Mouse (Mus musculus): ENCODE results near the gene Golga7b. TPM values are rescaled to one million over a fixed set of nuclear protein-coding genes. Genes with fewer than 3 reads are reported as not detected.

Golga7b gene
- polyA plus RNA-seq (2016; fragmentation: Nextera tagmentation; extraction: Ambion mirVana) = 0.59 and 1.0 TPM in 2 replicates

DNA sequence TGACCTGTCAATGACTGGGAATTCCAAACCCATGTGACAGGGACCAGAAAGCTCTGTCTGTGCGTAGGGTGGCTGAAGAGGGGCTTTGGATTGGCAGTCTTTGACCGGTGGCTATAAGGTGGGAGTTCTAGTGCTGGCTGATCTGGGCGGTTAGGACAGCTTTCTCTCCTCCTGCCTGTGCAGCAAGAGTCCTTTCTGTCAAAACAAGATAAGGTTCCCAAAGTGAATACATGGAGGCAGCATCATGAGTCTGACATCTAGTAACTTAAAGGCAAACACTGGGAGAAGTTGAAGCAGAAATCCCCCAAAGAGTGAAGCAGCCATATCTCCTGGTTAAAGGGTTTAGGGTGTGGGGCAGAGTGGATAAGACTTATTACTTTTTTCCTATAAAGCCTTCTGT lies at the start of gene Golga7b:
Gene Golga7b (plus strand): TSS at position 56 of the 400 bp plus-strand sequence.
- 91% methylated on average over 3 of the region's 3 CpGs for WGBS

DNA sequence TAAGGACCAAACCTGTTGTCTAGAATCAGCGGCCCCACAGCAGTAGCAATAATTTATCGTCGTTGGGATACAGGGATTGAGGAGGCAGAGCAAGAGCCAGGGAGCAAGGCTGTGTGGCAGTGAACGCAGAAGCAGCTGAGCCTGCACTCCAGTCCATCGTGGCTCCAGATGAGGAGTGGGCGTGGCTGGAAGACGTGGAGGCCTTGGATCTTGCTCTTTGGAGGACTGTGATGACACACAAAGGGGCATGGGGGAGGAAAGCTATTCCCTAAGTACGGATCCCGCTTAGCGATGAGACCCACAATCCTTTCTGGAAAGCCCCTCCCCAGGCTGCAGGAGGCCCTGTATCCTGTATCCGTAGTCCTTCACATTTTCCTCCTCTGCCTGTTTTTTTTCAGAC lies 49.3 kb upstream of the Golga7b start:
- 59% methylated on average over 11 of the region's 11 CpGs for WGBS
- Histone ChIP-seq H3K9me3 (no peaks in the 10 kb centered on the region), H3K36me3 (replicated peaks) (no peaks in the 10 kb centered on the region), H3K4me3 (no peak overlapping the region), H3K27ac (no peak overlapping the region), H3K4me1 (peaks cover 34% of the 10 kb centered on the region), H3K27me3 (ENCODE audit: poor library complexity, severe bottlenecking) (peaks cover 57% of the 10 kb centered on the region)
- DNase-seq (ENCODE audit: extremely low spot score, low spot score) = no peak

More for the DNA sequence above, at the start of gene Golga7b:
- Histone ChIP-seq H3K4me1 (peaks cover 2% of the 10 kb centered on the region; the same call in 1 of the 2 replicates), H3K27ac (no peak within 1 kb of the TSS), H3K4me3 (no peak within 1 kb of the TSS), H3K36me3 (replicated peaks) (no peaks in the 10 kb centered on the region), H3K9me3 (no peaks in the 10 kb centered on the region), H3K27me3 (ENCODE audit: poor library complexity, severe bottlenecking) (no peaks in the 10 kb centered on the region)
- no peak for DNase-seq (ENCODE audit: extremely low spot score, low spot score)

DNA sequence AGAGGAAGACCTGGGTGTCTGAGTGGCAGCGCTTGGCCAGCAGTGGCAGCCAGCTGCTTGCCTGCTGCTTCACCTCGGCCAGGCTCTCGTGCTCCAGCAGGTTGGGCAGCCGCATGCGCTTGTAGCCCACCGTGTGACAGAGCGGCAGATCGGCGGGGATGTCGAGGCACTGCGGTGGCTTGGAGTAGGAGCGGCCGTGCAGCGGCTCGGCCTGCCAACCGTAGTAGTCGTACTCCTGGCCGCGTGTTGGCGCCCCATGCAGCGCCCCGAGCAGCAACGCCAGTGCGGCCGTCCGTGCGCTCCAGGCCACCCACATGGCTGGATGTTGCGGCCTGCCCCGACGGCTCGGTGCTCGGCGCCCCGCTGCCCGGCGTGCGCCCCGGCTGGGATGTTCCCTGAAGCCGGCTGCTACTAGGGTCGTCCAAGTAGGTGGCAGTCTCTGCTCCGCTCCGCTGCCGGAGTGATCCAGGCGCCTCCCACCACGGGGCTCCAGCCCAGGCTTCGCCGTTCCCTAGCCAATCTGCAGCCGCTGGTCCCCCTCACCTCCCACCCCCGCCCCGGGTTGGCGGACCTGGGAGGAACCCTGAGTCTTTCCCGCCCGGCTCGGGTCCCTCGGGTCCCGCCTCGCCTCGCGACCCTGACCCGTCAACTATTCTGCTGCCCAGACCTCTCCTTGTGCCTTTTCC lies 45.5 kb upstream of the Golga7b start, which contains the start of gene Sfrp5:
Gene Sfrp5 (minus strand): TSS at position 557 of the 686 bp plus-strand sequence.
- Histone ChIP-seq H3K9me3 (no peaks in the 10 kb centered on the region), H3K36me3 (replicated peaks) (no peaks in the 10 kb centered on the region), H3K4me3 (peak within 1 kb of the TSS; percentile 39), H3K4me1 (peaks cover 29% of the 10 kb centered on the region), H3K27me3 (ENCODE audit: poor library complexity, severe bottlenecking) (peaks cover 80% of the 10 kb centered on the region), H3K27ac (no peak within 1 kb of the TSS)
- under 1% methylated on average over 60 of the region's 60 CpGs for whole genome bisulfite sequencing
- peak; percentile 26 for DNase-seq (ENCODE audit: extremely low spot score, low spot score)

DNA sequence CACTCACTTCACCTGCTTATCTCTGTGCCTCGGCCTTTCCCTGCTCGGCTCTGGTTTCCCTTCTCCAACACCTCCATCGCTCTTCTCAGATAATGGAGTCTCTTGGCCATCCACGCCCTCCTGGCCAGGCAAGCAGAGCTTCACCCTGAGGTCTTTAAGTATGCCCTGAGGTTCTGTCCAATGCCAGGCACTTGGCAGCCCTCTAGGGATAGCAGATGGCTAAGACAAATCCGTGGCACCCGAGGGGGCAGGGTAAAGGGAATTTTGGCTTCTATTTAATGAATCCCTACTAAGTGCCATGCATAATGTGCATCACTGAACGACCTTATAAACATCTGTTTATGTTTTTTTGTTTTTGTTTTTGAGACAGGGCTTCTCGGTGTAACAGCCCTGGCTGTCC lies 44.9 kb upstream of the Golga7b start:
- Histone ChIP-seq H3K27ac (no peak overlapping the region), H3K9me3 (no peaks in the 10 kb centered on the region), H3K4me1 (peaks cover 29% of the 10 kb centered on the region), H3K27me3 (ENCODE audit: poor library complexity, severe bottlenecking) (peaks cover 77% of the 10 kb centered on the region), H3K36me3 (replicated peaks) (no peaks in the 10 kb centered on the region), H3K4me3 (peak overlapping the region; percentile 39; the same call in 1 of the 2 replicates)
- WGBS = 42% methylated on average over 8 of the region's 8 CpGs
- no peak for DNase-seq (ENCODE audit: extremely low spot score, low spot score)

DNA sequence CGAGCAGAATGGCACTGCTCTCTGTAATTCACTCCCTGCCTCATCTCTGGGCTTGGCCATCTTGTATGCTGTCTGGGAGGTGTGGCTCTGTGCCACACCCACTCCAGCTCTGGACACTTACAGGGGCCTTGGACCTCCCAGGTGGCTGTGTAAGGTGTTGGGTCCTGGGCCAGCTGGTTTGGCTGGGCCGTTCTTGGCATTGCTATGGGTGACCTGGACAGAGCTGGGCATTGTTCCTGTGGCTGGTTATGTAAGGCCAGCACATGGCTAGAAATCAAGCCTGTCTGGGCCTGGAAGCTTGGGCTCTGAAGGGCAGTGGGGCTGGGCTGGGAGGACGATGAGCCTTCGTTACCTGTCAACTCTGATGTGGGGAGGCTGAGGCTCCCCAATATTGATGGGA lies 43.1 kb upstream of the Golga7b start:
- Histone ChIP-seq H3K27ac (no peak overlapping the region), H3K9me3 (no peaks in the 10 kb centered on the region), H3K27me3 (ENCODE audit: poor library complexity, severe bottlenecking) (peaks cover 61% of the 10 kb centered on the region), H3K4me1 (peaks cover 24% of the 10 kb centered on the region), H3K36me3 (replicated peaks) (no peaks in the 10 kb centered on the region), H3K4me3 (no peak overlapping the region)
- no peak for DNase-seq (ENCODE audit: extremely low spot score, low spot score)
- 86% methylated on average over 4 of the region's 4 CpGs for WGBS

DNA sequence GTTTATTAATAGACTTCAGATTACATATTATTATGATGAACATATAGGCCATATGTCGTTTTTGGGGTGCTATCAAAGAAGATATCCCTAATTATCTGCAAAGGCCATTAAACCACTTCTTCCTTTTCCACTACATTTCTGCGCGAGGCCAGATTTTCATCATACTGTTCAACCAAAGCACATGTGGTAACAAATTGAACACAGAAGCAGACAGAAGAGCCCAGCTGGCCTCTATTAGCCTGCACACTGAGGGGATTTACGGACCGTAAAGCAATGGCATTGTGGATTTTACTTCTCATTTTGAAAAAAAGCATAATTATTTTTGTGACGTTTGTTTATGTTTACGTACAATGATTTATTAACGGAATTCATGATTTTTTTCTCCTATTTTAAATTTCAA lies 42.2 kb upstream of the Golga7b start:
- Histone ChIP-seq H3K4me1 (peaks cover 29% of the 10 kb centered on the region), H3K9me3 (no peaks in the 10 kb centered on the region), H3K4me3 (no peak overlapping the region), H3K27ac (no peak overlapping the region), H3K36me3 (replicated peaks) (no peaks in the 10 kb centered on the region), H3K27me3 (ENCODE audit: poor library complexity, severe bottlenecking) (peaks cover 52% of the 10 kb centered on the region)
- 72% methylated on average over 8 of the region's 8 CpGs for WGBS
- no peak for DNase-seq (ENCODE audit: extremely low spot score, low spot score)

DNA sequence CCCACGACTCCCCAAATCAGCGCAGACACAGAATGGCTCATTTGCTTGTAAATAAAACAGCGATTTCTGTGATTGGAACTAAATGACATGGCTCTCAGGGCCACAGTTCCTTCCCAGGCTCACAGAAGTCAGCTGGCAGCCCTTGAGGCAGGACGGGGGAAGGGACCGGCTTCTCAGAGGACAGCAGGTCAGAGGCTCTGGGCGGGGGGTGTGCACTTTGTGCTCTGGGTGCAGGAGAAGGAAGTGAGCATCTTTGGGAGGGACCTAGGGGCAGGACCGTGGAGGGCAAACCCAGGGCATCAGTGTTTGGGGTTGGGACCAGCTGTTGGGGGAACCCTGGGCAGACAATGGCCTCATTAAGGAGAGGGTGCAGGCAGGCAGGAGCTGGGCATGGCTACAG lies 37.9 kb upstream of the Golga7b start:
- no peaks in the 10 kb centered on the region for H3K9me3 ChIP-seq
- H3K4me1 ChIP-seq = peaks cover 31% of the 10 kb centered on the region
- no peak overlapping the region for H3K27ac ChIP-seq
- H3K4me3 ChIP-seq = no peak overlapping the region
- no peaks in the 10 kb centered on the region for H3K36me3 ChIP-seq (replicated peaks)
- no peak for DNase-seq (ENCODE audit: extremely low spot score, low spot score)
- peaks cover 9% of the 10 kb centered on the region for H3K27me3 ChIP-seq (ENCODE audit: poor library complexity, severe bottlenecking)
- 60% methylated on average over 7 of the region's 7 CpGs for WGBS

DNA sequence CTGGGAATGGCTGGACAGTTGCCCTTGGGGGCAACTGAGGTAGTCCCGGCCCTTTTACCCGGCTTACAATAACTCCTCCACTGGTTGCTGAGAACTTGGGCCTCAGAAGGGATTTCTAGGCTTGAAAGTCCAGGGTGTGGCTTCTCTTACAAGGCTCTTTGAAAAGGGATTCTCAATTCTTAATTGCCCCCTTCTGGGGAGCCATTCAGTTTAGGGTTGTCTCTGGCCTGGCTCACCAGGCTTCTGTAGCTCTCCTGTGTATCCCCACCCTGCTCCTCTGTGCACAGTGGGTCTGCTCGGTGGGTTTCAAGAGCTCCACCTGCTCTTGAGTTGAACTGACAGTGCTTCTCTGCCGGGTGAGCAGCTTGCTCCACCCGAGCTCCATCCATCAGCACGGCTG lies 37.4 kb upstream of the Golga7b start:
- Histone ChIP-seq H3K27ac (no peak overlapping the region), H3K27me3 (ENCODE audit: poor library complexity, severe bottlenecking) (peaks cover 6% of the 10 kb centered on the region; the same call in 1 of the 2 replicates), H3K4me3 (no peak overlapping the region), H3K9me3 (no peaks in the 10 kb centered on the region), H3K36me3 (replicated peaks) (no peaks in the 10 kb centered on the region), H3K4me1 (peaks cover 31% of the 10 kb centered on the region)
- no peak for DNase-seq (ENCODE audit: extremely low spot score, low spot score)
- WGBS = 69% methylated on average over 6 of the region's 6 CpGs

DNA sequence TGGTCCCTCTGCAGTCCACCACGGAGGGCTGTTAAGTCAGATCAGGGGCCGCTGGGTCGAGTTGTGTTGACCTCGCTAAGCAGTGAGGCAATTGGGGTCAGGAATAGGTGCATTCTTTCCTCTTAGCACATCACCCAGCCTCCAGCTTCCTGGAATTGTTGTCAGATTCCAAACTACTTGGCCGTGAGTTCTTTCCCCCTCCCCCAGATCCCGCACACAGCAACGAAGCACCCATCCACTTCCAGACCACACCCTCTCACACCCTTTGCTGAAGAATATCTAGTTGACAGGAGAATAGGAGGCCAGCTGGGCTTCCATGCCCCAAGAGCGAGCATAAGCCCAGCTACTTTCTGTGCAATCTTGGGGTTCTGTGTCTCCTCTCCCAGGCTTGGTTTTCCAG lies 35.4 kb upstream of the Golga7b start:
- no peak for DNase-seq (ENCODE audit: extremely low spot score, low spot score)
- Histone ChIP-seq H3K4me3 (no peak overlapping the region), H3K4me1 (peaks cover 35% of the 10 kb centered on the region), H3K27me3 (ENCODE audit: poor library complexity, severe bottlenecking) (peaks cover 4% of the 10 kb centered on the region; the same call in 1 of the 2 replicates), H3K36me3 (replicated peaks) (no peaks in the 10 kb centered on the region), H3K27ac (no peak overlapping the region), H3K9me3 (no peaks in the 10 kb centered on the region)
- 58% methylated on average over 8 of the region's 8 CpGs for WGBS

DNA sequence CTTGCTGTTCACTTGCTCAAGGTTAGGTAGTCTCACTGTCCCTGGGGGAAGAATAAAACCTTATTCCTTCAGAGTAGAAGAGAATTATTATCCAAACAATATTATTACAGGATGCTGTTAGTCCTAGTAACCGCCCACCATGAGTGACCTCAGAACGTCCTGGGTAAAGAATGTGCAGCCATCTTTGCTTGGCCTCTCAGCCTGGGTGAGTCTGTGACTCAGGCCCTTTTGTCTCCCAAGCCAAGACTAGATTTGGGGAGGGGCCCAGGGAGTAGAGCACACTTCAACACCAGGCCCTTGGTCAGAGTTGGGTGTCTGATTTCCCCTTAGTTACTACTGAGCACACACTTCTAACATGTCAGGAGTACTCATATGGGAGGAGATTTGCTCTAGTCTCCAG lies 32.8 kb upstream of the Golga7b start:
- Histone ChIP-seq H3K27me3 (ENCODE audit: poor library complexity, severe bottlenecking) (peaks cover 4% of the 10 kb centered on the region; the same call in 1 of the 2 replicates), H3K4me3 (no peak overlapping the region), H3K36me3 (replicated peaks) (no peaks in the 10 kb centered on the region), H3K9me3 (no peaks in the 10 kb centered on the region), H3K27ac (no peak overlapping the region), H3K4me1 (peaks cover 32% of the 10 kb centered on the region)
- 82% methylated on average over 2 of the region's 2 CpGs for WGBS
- DNase-seq (ENCODE audit: extremely low spot score, low spot score) = no peak

DNA sequence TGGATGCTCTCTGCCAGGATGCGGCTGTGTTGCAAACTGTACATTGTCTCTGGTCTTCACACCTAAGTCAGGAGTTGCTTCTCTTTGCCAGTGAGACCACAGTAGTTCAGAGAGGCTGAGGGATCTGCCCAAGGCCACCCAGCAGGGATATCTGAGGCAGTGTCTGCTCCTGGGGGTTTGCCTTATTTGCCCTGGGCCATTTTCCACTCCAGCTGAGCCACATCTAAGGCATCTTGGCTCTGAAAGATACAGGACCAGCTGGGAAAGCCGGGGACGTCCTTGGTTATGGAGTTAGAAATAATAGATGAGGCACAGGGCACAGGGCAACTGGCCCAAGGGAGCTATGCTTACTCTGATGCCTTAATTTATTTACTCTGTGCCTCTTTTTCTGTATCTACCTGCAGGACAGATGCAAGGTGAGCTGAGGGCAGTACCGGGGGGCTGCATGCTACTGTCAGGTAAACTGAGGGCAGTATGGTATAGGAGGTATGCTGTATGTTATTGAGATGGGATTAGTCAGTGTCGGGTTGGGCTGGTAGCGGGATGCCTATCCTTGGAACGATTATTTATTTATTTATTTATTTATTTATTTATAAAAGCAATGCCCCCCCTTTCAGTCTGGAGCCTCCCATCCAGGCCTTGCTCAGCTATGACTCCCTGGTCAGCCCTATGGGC lies 30.5 kb upstream of the Golga7b start:
- Histone ChIP-seq H3K27ac (no peak overlapping the region), H3K9me3 (no peaks in the 10 kb centered on the region), H3K36me3 (replicated peaks) (no peaks in the 10 kb centered on the region), H3K27me3 (ENCODE audit: poor library complexity, severe bottlenecking) (peaks cover 4% of the 10 kb centered on the region; the same call in 1 of the 2 replicates), H3K4me1 (peaks cover 15% of the 10 kb centered on the region), H3K4me3 (no peak overlapping the region)
- 82% methylated on average over 7 of the region's 7 CpGs for WGBS
- no peak for DNase-seq (ENCODE audit: extremely low spot score, low spot score)

DNA sequence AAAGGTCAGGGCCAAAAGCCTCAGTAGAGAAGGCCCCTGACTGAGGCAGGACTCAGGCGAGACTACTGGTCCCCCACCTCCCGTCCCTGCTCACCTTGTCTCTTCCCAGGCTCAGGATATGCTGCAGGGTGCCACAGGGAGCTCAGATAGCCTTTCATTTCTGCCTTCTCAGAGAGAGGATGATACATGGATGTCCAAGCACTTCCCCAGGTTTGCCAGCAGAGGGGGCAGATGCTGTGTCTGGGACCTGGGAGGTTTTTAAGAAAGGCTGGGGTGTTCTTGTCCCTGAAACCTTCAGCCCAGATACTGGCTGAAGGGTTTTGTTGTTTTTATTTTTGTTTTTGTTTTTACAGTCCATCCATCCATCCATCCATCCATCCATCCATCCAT lies 30.0 kb upstream of the Golga7b start:
- Histone ChIP-seq H3K27me3 (ENCODE audit: poor library complexity, severe bottlenecking) (peaks cover 4% of the 10 kb centered on the region; the same call in 1 of the 2 replicates), H3K9me3 (no peaks in the 10 kb centered on the region), H3K27ac (no peak overlapping the region), H3K4me3 (no peak overlapping the region), H3K4me1 (peaks cover 12% of the 10 kb centered on the region), H3K36me3 (replicated peaks) (no peaks in the 10 kb centered on the region)
- 17% methylated on average over 2 of the region's 2 CpGs for WGBS
- DNase-seq (ENCODE audit: extremely low spot score, low spot score) = no peak

DNA sequence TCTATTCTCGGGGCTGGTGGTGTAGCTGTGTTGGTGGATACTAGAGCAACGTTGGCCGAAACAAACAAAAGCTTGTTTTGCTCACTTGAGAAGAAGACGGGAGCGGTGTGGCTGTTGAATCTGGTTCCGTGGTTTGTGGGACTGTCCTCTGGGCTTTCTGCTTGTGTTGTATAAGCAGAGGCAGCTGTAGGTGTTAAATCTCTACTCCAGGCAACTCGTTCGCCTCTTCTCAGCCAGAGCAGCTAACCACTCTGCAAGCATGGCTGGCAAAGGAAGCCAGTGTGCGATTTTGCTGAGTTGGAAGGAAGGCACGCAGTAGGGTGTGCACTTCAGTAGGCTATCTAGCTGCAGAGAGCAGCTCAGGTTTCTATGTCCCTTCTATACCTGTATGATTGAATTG lies 20.9 kb upstream of the Golga7b start:
- Histone ChIP-seq H3K9me3 (no peaks in the 10 kb centered on the region), H3K27ac (no peak overlapping the region), H3K27me3 (ENCODE audit: poor library complexity, severe bottlenecking) (0 out of 2 replicates have a peak, but pooled peaks cover 3% of the 10 kb centered on the region), H3K4me1 (no peaks in the 10 kb centered on the region), H3K36me3 (replicated peaks) (no peaks in the 10 kb centered on the region), H3K4me3 (no peak overlapping the region)
- 85% methylated on average over 10 of the region's 10 CpGs for WGBS
- DNase-seq (ENCODE audit: extremely low spot score, low spot score) = no peak

Measured in forebrain, embryonic 10.5 days (tissue).